24 mouse cellular contexts compared by ENCODE assay signal in the genomic region with DNA sequence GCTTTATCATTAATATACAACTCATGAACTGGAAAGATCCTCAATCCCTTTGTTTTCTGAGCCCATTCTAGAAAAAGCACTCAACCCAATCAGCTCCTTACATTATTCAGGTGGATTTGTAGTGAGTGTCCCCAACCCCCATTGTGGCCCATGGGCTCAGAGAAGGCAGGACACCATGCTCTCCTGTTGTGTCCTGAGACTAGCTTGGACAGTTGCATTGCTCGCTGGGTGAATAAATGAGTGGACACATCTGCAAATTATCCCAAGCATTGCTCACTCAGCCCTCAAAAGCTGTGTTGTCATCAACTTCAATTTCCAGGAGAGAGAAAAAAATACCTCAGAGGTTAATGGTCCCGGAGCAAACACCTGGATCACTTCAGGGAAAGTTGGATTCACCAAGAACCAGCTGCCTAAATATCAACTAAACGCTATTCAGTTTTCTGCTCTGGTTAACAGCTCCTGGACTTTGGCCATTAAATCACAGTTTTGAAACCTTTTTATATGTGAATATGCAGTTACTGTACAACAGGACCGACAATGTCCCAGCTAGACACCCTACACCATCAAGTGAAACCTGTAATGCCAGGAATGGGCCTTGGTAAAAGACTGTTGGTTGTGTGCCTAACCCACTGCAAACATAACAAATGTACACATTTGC.
DNase-seq lines count a peak whose midpoint lies in the region; ATAC-seq and TF ChIP-seq lines count a peak whose summit lies in the region.
"Had no signal": no experiment of that assay in that cellular context is flagged by ENCODE, and none has a peak within 500 bp of the region (broad histone marks: within the 10 kb centered on the region; RNA-seq: fewer than 3 reads in every experiment).

No protein-coding gene starts in this region.

- H3K27me3 ChIP-seq in kidney, postnatal 0 days (ENCODE audit: insufficient read depth, low read length): no peaks in the 10 kb centered on the region
- H3K27me3 ChIP-seq in midbrain, embryonic 11.5 days (ENCODE audit: control insufficient read depth, insufficient read depth, low read length): no peaks in the 10 kb centered on the region
- H3K27me3 ChIP-seq: embryonic facial prominence, embryonic 13.5 days; forebrain, embryonic 15.5 days; heart, embryonic 12.5 days; limb, embryonic 12.5 days; liver, embryonic 15.5 days had no signal

- peak; percentile 54 for DNase-seq in kidney, adult 11 months
- DNase-seq in kidney, adult 8-10 months: peak; percentile 52 to 72
- DNase-seq in kidney, postnatal 0 days (ENCODE audit: low spot score): peak; percentile 30
- DNase-seq in midbrain, embryonic 11.5 days (ENCODE audit: low spot score, missing footprints): no peak
- DNase-seq in cerebellum, postnatal 36 days: no peak
- no peak for DNase-seq in right cerebral cortex, adult 18-20 months
- DNase-seq: adrenal gland, postnatal 10 days; cerebellum, adult 9-10 months; embryo, embryonic 11 days; gastrocnemius, postnatal 25 days; heart, adult 2 months; layer of hippocampus, postnatal 36 days; lung, embryonic 14.5 days; right cerebral cortex, postnatal 4 days had no signal

- no peak overlapping the region for H3K9ac ChIP-seq in kidney, postnatal 0 days (ENCODE audit: low read depth, low read length)
- H3K9ac ChIP-seq in midbrain, embryonic 11.5 days (ENCODE audit: low read length): no peak overlapping the region
- H3K9ac ChIP-seq: embryonic facial prominence, embryonic 13.5 days; forebrain, embryonic 15.5 days; heart, embryonic 12.5 days; hindbrain, embryonic 14.5 days; limb, embryonic 12.5 days; liver, embryonic 15.5 days; lung, embryonic 14.5 days had no signal

- no peaks in the 10 kb centered on the region for H3K9me3 ChIP-seq in kidney, postnatal 0 days (replicated peaks; ENCODE audit: low read length)
- no peaks in the 10 kb centered on the region for H3K9me3 ChIP-seq in midbrain, embryonic 11.5 days (ENCODE audit: control insufficient read depth, low read length)
- H3K9me3 ChIP-seq: embryonic facial prominence, embryonic 13.5 days; forebrain, embryonic 10.5 days; forebrain, embryonic 15.5 days; heart, embryonic 12.5 days; limb, embryonic 12.5 days; liver, embryonic 15.5 days; midbrain, embryonic 10.5 days had no signal

- no peak overlapping the region for H3K4me3 ChIP-seq in kidney, postnatal 0 days (replicated peaks; ENCODE audit: low read depth, low read length)
- H3K4me3 ChIP-seq in midbrain, embryonic 11.5 days (ENCODE audit: low read depth, low read length): no peak overlapping the region
- H3K4me3 ChIP-seq: embryonic facial prominence, embryonic 13.5 days; forebrain, embryonic 10.5 days; forebrain, embryonic 15.5 days; heart, adult 2 months; heart, embryonic 12.5 days; limb, embryonic 12.5 days; liver, embryonic 15.5 days; midbrain, embryonic 10.5 days had no signal

- WGBS in kidney, postnatal 0 days: 54% methylated on average over 4 of the region's 4 CpGs
- 91% methylated on average over 4 of the region's 4 CpGs for WGBS in midbrain, embryonic 11.5 days

- H3K27ac ChIP-seq in kidney, postnatal 0 days: peak overlapping the region; percentile 37; the same call in 1 of the 2 replicates
- no peak overlapping the region for H3K27ac ChIP-seq in midbrain, embryonic 11.5 days (ENCODE audit: low read depth, low read length)
- H3K27ac ChIP-seq: embryonic facial prominence, embryonic 13.5 days; forebrain, embryonic 10.5 days; forebrain, embryonic 15.5 days; heart, adult 2 months; hindbrain, embryonic 14.5 days; limb, embryonic 12.5 days; liver, embryonic 15.5 days; midbrain, embryonic 10.5 days had no signal

- no peak overlapping the region for H3K4me2 ChIP-seq in kidney, postnatal 0 days (ENCODE audit: low read length)
- no peak overlapping the region for H3K4me2 ChIP-seq in midbrain, embryonic 11.5 days
- H3K4me2 ChIP-seq: embryonic facial prominence, embryonic 13.5 days; forebrain, embryonic 15.5 days; heart, embryonic 12.5 days; hindbrain, embryonic 14.5 days; limb, embryonic 12.5 days; liver, embryonic 15.5 days; lung, embryonic 14.5 days had no signal

- peak; percentile 76 for ATAC-seq in kidney, postnatal 0 days (replicated peaks; ENCODE audit: low FRiP score, low read depth)
- ATAC-seq in midbrain, embryonic 11.5 days (ENCODE audit: low FRiP score): no peak
- ATAC-seq: forebrain, embryonic 15.5 days; midbrain, embryonic 16.5 days had no signal

- H3K4me1 ChIP-seq in kidney, postnatal 0 days (replicated peaks; ENCODE audit: insufficient read depth, low read length): no peaks in the 10 kb centered on the region
- H3K4me1 ChIP-seq in midbrain, embryonic 11.5 days (ENCODE audit: control insufficient read depth, insufficient read depth, low read length): no peaks in the 10 kb centered on the region
- H3K4me1 ChIP-seq: embryonic facial prominence, embryonic 13.5 days; forebrain, embryonic 15.5 days; heart, embryonic 12.5 days; limb, embryonic 12.5 days; liver, embryonic 15.5 days had no signal

- no peak for TF ChIP-seq CTCF in kidney, postnatal 0 days (IDR thresholded peaks at IDR 0.05; ENCODE audit: low read depth)

- no peaks in the 10 kb centered on the region for H3K36me3 ChIP-seq in kidney, postnatal 0 days (ENCODE audit: insufficient read depth, low read length)
- no peaks in the 10 kb centered on the region for H3K36me3 ChIP-seq in midbrain, embryonic 11.5 days (ENCODE audit: control insufficient read depth, insufficient read depth, low read length)
- H3K36me3 ChIP-seq: embryonic facial prominence, embryonic 13.5 days; forebrain, embryonic 10.5 days; forebrain, embryonic 15.5 days; G1E; heart, embryonic 12.5 days; limb, embryonic 12.5 days; liver, embryonic 15.5 days; midbrain, embryonic 10.5 days had no signal

Comparison
In these comparisons a context has a peak if more than half of its experiments do, and no peak if none do; other contexts are left out.
1. DNase-seq: peak in kidney, adult 11 months (single experiment), kidney, adult 8-10 months (2 of 2) and kidney, postnatal 0 days (single experiment); none in midbrain, embryonic 11.5 days (single experiment), cerebellum, postnatal 36 days (0 of 2) and right cerebral cortex, adult 18-20 months (single experiment).